Mouse (Mus musculus): Measurements from ENCODE around the gene Gse1.

Gene Gse1

DNA sequence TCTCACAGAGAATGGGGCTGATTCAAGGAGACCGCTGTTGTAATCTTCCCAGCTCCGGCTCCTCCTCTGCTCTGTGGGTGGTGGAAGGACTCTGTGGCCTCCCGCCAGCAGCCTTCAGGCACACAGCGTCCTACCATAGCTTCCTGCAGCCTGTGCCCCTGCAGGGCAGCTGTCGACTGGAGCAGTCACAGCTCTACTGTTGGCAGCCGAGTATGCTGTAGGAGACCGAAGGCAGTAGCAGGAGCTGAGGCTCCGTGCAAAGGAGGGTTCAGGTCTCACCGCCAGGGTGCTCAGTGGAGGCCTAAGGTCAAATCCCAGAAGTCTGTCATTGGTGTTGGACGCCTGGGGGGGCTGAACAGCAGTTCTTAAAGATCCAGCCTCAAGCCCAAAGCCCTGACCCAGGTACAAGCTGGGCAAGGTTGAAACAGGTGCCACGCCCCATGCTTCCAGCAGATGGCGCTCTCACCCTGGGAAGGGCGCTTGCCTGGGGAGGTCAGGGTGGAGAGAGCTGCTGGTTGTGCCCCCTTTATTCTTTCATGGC lies 72.4 kb downstream of the Gse1 start:
- DNase-seq (ENCODE audit: low spot score) = peak; percentile 79

DNA sequence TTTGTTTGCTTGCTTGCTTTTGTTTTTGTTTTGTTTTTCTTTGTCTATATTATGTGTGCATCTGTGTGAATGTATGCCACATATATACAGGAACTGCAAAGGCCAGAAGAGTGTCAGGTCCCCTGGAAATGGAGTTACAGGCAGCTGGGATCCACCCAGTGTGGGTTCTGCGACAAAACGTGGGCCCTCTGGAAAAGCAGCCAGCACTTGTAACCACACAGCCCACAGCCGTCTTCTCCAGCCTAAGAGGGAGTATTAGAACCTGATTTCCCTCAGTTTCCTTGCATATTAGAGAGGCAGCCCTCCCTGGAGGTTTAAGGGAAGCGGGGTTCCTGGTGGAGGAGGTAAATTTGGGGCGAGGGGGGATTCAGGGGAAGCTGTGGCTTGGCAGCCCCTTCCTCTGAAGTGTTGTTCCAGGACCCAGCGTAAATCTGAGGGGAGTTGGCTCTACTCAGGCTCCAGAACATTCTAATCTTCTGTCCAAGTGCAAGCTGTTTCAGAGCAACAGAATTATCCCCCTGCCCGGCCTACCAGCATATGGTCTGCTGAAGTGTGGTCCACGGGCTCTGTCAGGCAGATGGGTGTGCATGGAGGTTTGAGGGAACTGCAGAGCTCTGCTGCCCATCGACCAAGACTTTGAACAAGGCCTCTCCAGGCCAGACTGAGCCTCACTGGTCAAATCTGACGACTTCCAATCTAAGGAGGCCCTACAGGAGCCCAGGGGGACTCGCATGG lies 74.9 kb downstream of the Gse1 start:
- no peak for DNase-seq (ENCODE audit: low spot score)

DNA sequence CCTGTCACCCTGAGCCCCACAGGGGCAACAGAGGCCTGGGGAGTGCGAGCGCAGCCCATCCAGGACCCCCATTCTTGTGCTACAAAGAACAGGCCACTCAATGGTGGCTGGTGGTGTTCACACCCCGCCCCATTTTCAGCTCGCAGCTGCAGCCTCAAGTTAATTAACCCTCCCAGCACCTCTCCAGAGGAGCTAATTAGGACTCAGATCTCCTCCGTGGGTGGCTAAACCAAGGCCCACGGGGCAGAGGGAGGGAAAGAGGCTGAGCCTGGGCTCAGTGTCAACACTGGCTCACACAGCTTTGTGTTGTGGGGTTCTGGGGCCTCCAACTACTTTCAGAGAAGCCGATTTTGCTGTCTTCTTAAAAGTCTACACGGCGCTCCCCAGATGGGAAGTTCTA lies 75.8 kb downstream of the Gse1 start:
- no peak for DNase-seq (ENCODE audit: low spot score)

GRCm38 (mm10) chr8:120305800-120306385 lies 77.6 kb downstream of the Gse1 start:
- no peak for DNase-seq (ENCODE audit: low spot score)

DNA sequence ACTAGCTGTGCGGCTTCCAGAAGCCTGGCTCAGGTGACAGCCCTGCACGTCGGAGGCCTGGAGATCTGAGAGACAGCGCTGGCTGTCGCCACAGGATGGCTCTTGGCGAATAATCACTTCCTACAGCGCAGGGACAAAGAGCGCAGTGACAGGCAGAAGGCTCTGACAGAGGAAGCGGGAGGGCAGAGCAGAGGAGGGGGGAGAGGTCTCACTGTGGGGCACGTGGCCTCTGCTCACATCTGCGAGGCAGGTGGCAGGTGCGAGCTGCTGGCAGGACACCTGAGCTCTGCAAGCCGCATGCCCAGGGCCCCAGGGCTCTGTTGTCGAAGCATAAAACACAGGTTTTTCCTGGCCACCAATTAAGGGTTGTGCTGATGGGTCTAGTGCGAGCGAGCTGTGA lies 78.8 kb downstream of the Gse1 start:
- no peak for DNase-seq (ENCODE audit: low spot score)

- DNase-seq (ENCODE audit: low spot score) = no peak
Observed at GRCm38 (mm10) chr8:120307528-120307927, 79.3 kb downstream of the Gse1 start.

- DNase-seq (ENCODE audit: low spot score) = no peak
Observed at GRCm38 (mm10) chr8:120308131-120308530, 79.9 kb downstream of the Gse1 start.

DNA sequence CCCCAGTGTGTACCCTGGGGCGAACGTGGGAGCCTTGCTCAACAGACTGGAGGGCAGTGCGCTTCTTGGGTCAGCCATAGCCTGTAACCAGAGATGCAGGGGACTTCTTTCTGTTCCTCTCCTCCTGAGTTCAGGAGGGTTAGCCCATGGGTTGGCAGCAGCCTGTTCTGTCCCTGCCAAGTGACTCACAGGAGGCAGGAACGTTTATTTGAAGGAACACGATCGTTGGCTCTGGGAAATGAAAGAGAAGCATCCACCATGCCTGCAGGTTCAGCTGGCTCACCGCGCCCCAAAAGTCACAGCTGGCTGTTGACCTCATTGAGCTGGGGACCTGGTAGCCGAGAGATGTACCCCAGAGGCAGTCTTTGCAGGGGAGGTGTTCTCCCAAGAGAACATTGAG lies 80.3 kb downstream of the Gse1 start:
- no peak for DNase-seq (ENCODE audit: low spot score)

- no peak for DNase-seq (ENCODE audit: low spot score)
Observed at GRCm38 (mm10) chr8:120309326-120309725, 81.1 kb downstream of the Gse1 start.

- DNase-seq (ENCODE audit: low spot score) = no peak
Observed at GRCm38 (mm10) chr8:120310063-120310462, 81.8 kb downstream of the Gse1 start.

DNA sequence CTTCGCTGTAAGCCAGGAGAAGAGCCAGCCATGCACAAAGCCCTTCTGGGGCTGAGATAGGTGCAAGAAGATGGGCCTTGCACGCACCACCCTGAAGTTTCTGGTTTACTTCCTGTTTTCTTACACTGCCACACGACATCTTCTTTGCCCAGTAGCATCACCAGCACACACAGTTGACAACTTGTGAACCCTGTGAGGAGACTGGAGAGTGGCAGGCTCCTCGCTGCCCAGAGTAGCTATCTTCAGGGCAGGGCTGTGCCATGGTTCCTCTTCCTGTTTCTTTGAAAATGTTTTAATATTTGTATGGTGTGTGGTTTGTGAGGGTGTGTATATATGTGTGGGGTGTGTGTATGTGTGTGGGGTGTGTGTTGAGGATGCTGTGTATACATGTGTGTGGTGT lies 84.2 kb downstream of the Gse1 start:
- no peak for DNase-seq (ENCODE audit: low spot score)

DNA sequence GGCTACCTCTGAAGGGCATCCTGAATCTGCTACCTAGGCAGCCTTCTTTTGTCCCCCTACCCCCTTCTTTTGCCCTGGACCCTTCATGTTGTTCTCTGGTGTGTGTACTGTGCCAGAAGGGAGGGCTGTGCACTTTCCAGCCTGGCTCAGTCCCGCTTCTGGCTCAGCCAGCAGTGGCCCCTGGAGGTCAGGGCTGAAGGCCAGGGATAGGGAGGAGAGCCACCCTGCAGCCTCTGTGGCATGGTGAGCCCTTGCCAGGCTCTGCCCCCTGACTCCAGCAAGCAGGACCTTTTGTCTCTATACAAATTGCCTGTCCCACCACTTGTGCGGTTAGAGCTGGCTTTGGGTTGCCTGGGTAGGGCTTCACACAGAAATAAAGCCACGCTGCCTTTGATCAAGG lies 85.4 kb downstream of the Gse1 start:
- DNase-seq (ENCODE audit: low spot score) = no peak

DNA sequence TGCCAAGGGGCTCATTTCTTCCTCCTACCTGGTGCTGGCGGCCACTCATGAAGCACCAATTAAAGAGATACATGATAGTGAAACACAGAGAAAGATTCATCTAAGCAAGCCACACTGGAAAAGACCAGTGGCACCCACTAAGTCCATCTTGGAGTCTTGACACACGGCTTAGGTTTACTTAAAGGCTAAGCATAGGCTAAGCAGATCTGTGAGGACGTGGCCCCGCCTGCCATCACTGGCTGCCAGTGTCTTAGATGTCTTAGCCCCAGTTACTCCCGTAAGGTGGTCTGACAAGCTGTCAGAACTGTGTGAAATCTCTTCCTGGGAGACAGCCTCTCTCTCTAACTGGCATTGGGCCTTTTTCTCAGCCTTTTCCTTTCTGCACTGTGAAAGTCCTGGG lies 86.7 kb downstream of the Gse1 start:
- DNase-seq (ENCODE audit: low spot score) = no peak

GRCm38 (mm10) chr8:120315644-120316043 lies 87.4 kb downstream of the Gse1 start:
- DNase-seq (ENCODE audit: low spot score) = no peak

DNA sequence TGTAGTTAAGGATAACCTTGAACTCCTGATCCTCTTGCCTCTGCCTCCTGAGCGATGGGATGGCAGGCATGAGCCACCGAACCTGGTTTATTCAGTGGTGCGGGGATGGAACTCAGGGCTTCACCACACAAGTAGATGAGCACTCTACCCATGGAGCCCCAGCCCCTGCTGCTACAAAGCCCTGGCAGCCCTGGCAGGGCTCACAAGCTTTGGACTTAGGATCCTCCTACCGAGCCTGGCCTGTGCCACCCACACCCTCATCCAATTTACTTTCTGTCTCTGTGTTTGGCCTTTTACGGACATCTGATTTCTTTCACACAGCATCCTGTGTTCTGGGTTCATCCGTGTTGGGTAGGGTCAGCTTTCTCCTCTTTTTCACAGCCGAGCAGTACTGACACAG lies 88.5 kb downstream of the Gse1 start:
- no peak for DNase-seq (ENCODE audit: low spot score)

- DNase-seq (ENCODE audit: low spot score) = no peak
Observed at GRCm38 (mm10) chr8:120317118-120317824, 89.0 kb downstream of the Gse1 start.

GRCm38 (mm10) chr8:120318476-120318991 lies 90.3 kb downstream of the Gse1 start:
- no peak for DNase-seq (ENCODE audit: low spot score)

DNA sequence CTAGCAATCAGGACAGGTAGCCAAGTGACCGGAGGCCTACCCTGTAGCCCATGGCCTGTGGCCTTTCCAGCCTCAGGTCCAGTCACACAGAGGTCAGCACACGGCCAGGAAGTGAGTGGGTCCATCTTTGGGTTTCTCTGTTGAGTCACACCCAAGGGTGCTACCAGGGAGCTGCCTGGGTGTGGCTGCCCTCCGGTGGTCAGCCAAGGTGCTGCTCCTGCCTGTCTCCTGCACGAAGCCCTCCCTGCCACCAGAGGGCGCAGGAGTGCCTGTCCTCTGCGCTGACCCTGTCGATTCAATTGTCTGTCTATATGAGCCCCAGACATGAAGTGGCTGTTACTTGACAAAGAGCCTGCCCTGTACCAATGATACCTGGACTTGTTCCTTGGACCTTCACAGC lies 91.2 kb downstream of the Gse1 start:
- DNase-seq (ENCODE audit: low spot score) = peak; percentile 66

- no peak for DNase-seq (ENCODE audit: low spot score)
Observed at GRCm38 (mm10) chr8:120320146-120320545, 91.9 kb downstream of the Gse1 start.

- DNase-seq (ENCODE audit: low spot score) = no peak
Observed at GRCm38 (mm10) chr8:120321724-120322123, 93.5 kb downstream of the Gse1 start.

DNA sequence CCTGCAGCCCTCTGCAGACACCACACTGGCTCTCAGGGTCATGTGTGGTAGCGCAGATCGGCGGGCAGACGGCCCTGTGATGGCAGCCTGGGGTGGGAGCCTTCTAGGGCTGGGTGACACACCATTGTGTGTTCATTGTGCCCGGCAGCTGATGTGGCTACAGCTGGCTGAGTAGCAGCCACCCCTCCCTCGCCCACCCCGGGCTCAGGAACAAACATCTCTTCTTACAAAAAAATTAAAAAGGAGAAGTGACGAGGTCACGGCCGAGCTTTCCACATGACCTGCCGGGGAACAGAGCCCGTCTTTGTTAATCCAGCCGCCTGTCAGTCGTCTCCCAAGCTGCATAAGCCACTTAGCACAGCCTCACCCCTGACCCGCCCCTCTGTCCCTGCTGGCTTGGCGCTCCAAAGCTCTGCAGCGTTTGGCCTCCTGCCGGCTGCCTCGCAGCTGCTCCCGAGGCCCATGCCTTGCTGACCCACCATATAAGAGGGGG lies 94.7 kb downstream of the Gse1 start:
- DNase-seq (ENCODE audit: low spot score) = no peak

DNA sequence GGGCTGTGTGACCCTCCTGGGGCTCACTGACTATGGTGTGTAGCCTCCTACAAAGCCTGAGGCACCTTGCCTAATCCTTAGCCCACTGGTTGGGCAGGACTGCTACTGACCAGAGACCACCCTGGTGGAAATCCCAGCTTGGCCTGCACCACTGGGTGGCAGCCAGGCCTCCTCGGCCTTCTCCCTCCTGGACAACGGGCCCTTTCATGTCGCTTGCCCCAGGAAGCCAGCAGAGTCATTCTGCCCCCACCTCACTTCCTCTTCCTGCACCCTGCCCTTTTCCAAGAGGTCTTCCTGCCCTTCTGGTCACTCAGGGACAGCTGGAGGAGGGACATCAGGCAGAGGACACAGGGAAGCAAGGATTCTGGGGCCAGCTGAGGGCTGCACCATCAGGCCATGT lies 96.3 kb downstream of the Gse1 start:
- no peak for DNase-seq (ENCODE audit: low spot score)
